Mouse (Mus musculus) liver, embryonic 15.5 days (tissue): ENCODE data around the gene Dgkd. TPM values are rescaled to one million over a fixed set of nuclear protein-coding genes. Genes with fewer than 3 reads are reported as not detected.
A peak's percentile ranks its signal among the peaks of the same experiment; 100 is the strongest.
"Not testable (repeated sequence)": the region's sequence is repeated elsewhere in the genome, so short reads cannot be mapped to it uniquely, and the experiment has no call there.

ENCODE experiments used
- ATAC-seq: fragments of 200-750 bp; cut with Nextera tagmentation; 2 replicates; pipeline ENCODE4 v1.8.0; 2017; ENCODE audit warnings: moderate number of reproducible peaks, mild to moderate bottlenecking, moderate library complexity; ENCODE audit not compliant: insufficient read depth
- H3K27ac ChIP-seq: fragments of 300-500 bp; sonication (generic); replicated peaks from 2 replicates; pipeline ENCODE4 v1.5.1; 2015; ENCODE audit warnings: mild to moderate bottlenecking, inconsistent platforms
- H3K27me3 ChIP-seq: fragments of 300-500 bp; sonication (generic); 2 replicates; pipeline ENCODE4 v1.6.1; 2015; ENCODE audit warnings: mild to moderate bottlenecking, inconsistent platforms
- H3K36me3 ChIP-seq: fragments of 300-500 bp; sonication (generic); replicated peaks from 2 replicates; pipeline ENCODE4 v1.6.1; 2015; ENCODE audit warnings: moderate library complexity, mild to moderate bottlenecking, inconsistent platforms
- H3K4me1 ChIP-seq: fragments of 300-500 bp; sonication (generic); replicated peaks from 2 replicates; pipeline ENCODE4 v1.6.1; 2015; ENCODE audit warnings: inconsistent platforms
- H3K4me2 ChIP-seq: fragments of 300-500 bp; sonication (generic); 2 replicates; pipeline ENCODE4 v1.6.1; 2015; ENCODE audit warnings: moderate library complexity, mild to moderate bottlenecking, inconsistent platforms
- H3K4me3 ChIP-seq: fragments of 300-500 bp; sonication (generic); replicated peaks from 2 replicates; pipeline ENCODE4 v1.5.1; 2015; ENCODE audit warnings: mild to moderate bottlenecking, inconsistent platforms
- H3K9ac ChIP-seq: fragments of 300-500 bp; sonication (generic); 2 replicates; pipeline ENCODE4 v1.6.1; 2015; ENCODE audit warnings: moderate library complexity, mild to moderate bottlenecking, inconsistent platforms
- H3K9me3 ChIP-seq: fragments of 300-500 bp; sonication (generic); replicated peaks from 2 replicates; pipeline ENCODE4 v1.6.1; 2016; ENCODE audit warnings: inconsistent platforms
- WGBS: fragments of 180-500 bp; shearing (Covaris S2); methylation state at CpG from one replicate; pipeline ENCODE4 v1.1.7; 2015; ENCODE audit warnings: mixed read lengths; ENCODE audit not compliant: insufficient replicate concordance; 5-methylcytosine and 5-hydroxymethylcytosine counted together
- polyA plus RNA-seq: library from polyadenylated mRNA; unstranded; fragments of >200 nt; fragmentation: Nextera tagmentation; extraction: Ambion mirVana; gene quantifications from 2 replicates; pipeline ENCODE4 v1.2.1, GENCODE M21; 2015

The Dgkd gene
- polyA plus RNA-seq, 1 experiment from 2014 or later: 9.8 TPM

DNA sequence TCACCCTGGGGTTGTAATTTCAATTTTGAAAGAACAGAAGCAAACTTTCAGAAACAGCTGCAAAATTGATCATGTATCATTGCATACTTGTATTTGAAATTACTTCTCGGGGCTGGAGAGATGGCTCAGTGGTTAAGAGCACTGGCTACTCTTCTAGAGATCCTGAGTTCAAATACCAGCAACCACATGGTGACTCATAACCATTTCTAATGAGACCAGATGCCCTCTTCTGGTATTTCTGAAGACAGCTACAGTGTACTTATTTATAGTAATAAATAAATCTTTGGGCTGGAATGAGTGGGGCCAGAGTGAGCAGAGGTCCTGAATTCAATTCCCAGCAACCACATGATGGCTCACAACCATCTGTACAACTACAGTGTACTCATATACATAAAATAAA lies 25.6 kb upstream of the Dgkd start:
- H3K9ac ChIP-seq, H3K36me3 ChIP-seq, H3K9me3 ChIP-seq, H3K27me3 ChIP-seq, H3K27ac ChIP-seq, H3K4me2 ChIP-seq, H3K4me3 ChIP-seq, ATAC-seq: not testable (repeated sequence)
- WGBS: 63% methylated on average over 1 of the region's 1 CpGs
- peaks cover 14% of the 10 kb centered on the region for H3K4me1 ChIP-seq

DNA sequence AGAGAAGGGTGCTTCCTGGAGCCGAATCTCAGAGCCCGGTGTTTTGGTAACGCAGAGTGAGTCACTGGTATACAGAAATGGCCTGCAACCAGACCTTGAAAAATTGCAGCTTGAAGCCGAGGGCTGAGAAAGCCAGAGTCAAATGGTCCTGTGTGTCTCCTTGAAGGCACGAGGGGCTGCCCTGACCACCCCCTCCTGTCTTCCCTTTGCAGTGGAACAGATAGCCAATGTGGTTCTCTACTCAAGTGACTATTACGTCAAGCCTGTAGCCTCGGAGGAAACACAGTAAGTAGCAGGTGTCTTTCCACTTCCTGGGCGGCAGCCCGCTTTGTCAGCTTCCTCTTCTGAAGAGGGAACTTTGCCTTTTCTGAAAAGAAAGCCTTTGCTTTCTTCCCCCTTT lies 24.9 kb upstream of the Dgkd start:
- H3K4me2 ChIP-seq: no peak overlapping the region
- no peak overlapping the region for H3K9ac ChIP-seq
- 24% methylated on average over 9 of the region's 9 CpGs for WGBS
- H3K27ac ChIP-seq: no peak overlapping the region; the same call in 1 of the 2 replicates
- no peak overlapping the region for H3K4me3 ChIP-seq
- H3K27me3 ChIP-seq: no peaks in the 10 kb centered on the region
- H3K9me3 ChIP-seq: no peaks in the 10 kb centered on the region
- peaks cover 14% of the 10 kb centered on the region for H3K4me1 ChIP-seq
- ATAC-seq: no peak
- no peaks in the 10 kb centered on the region for H3K36me3 ChIP-seq

DNA sequence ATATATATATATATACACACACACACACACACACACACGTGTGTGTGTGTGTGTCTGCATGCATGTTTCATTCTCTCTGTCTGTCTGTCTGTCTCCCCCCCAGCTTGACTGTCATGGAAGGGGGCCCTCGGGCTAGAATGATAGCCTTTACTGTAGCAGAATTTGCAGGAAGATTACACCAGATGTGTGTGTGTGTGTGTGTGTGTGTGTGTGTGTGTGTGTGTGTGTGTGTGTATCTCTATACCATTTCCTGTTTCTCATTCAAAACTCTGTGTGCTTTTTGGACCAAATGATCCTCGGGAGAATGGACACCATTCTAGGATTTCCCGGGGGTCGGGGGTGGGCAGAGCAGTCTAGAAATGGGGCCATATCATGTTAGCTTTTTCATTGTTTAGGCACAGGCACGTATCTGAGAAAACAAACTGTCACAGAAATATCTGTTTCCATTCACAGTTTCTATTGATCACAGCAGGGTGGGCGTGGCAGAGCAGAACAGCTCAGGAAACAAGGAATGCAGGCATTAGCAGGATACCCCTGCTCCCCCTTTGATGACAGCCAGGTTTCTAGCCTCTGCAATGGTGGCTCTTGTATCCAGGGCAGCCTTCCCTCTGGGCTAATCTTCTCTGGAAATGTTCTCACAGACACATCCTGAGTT lies 24.0 kb upstream of the Dgkd start:
- 28% methylated on average over 7 of the region's 7 CpGs for WGBS
- Histone ChIP-seq H3K27me3 (no peaks in the 10 kb centered on the region), H3K9me3 (no peaks in the 10 kb centered on the region), H3K9ac (no peak overlapping the region), H3K27ac (0 out of 2 replicates have a peak overlapping the region, but pooled peaks have one; percentile 53), H3K4me1 (peaks cover 14% of the 10 kb centered on the region), H3K4me2 (no peak overlapping the region), H3K36me3 (no peaks in the 10 kb centered on the region), H3K4me3 (no peak overlapping the region)
- no peak for ATAC-seq

DNA sequence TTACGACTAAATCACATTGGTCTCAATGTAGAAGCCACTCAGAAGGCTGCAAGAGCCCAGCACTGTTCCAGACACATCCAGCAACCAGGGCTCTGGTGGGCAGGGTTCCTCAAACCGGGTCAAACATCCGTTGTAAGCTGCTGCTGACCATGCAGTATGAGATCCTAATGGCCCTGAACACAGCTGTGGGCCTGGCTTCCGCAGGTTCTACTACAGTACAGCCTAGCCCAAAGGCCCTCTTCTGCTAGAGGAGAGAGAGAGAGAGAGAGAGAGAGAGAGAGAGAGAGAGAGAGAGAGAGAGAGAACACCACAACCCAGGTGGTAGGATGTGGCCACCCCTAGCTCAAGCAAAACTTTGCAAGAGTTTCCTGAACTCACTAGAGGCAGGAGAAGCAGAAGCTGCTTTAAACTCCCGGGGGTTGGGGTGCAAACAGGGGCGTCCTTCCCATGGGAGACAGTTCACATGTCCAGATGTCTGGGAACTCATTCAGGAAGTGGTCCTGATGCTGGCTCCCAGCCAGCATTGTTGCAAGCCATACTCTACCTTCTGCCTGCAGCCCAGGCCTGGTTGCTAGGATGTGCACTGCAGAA lies 23.4 kb upstream of the Dgkd start:
- no peaks in the 10 kb centered on the region for H3K27me3 ChIP-seq
- H3K4me2 ChIP-seq: no peak overlapping the region
- H3K9me3 ChIP-seq: no peaks in the 10 kb centered on the region
- no peak overlapping the region for H3K4me3 ChIP-seq
- H3K36me3 ChIP-seq: no peaks in the 10 kb centered on the region
- H3K4me1 ChIP-seq: peaks cover 14% of the 10 kb centered on the region
- WGBS: 31% methylated on average over 6 of the region's 6 CpGs
- peak; percentile 42; the same call in 1 of the 2 replicates for ATAC-seq
- 0 out of 2 replicates have a peak overlapping the region, but pooled peaks have one; percentile 53 for H3K27ac ChIP-seq
- no peak overlapping the region for H3K9ac ChIP-seq

DNA sequence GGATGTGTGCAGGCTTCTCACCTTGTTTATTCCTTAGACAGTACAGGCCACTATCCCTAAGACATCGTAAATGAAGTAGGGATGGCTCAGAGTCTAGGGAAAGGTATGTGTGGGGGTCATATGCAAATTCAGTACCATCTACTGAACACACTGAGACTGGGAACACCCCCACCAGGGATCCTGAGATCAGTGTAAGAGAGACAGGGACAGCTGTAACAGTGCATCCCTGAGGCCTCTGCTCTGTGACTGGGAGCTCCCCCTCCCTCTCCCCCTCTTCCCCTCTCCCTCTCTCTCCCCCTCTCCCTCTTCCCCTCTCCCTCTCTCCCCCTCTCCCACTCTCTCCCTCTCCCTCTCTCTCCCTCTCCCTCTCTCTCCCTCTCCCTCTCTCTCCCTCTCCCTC lies 16.6 kb upstream of the Dgkd start:
- WGBS: 58% methylated on average over 1 of the region's 1 CpGs
- ATAC-seq: no peak

DNA sequence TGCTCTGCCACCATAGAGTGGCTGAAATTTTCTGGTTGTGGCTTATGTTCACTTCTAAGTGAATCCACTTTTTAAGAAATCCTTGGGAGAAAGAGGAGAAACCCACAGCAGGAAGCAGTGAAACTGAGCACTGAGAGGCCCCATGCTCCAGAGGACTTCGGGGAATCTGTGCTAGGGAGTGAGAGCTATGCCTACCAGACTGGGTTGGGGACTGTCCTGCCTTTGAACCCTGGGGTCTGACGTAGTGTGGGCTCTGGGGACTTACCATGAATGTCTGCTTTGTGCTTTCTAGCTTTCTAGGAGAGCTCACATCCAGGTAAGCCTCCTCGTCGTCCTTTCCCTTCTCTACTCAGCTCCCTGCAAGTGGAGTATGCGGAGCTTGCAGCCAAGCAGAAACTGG lies 16.1 kb upstream of the Dgkd start:
- Histone ChIP-seq H3K9me3 (no peaks in the 10 kb centered on the region), H3K36me3 (no peaks in the 10 kb centered on the region), H3K27me3 (no peaks in the 10 kb centered on the region), H3K27ac (no peak overlapping the region), H3K4me3 (no peak overlapping the region), H3K9ac (no peak overlapping the region), H3K4me1 (no peaks in the 10 kb centered on the region), H3K4me2 (no peak overlapping the region)
- ATAC-seq: no peak
- WGBS: 60% methylated on average over 5 of the region's 5 CpGs

More for the DNA sequence above, 16.6 kb upstream of the Dgkd start:
- no peak overlapping the region for H3K9ac ChIP-seq
- H3K4me1 ChIP-seq: no peaks in the 10 kb centered on the region
- no peaks in the 10 kb centered on the region for H3K27me3 ChIP-seq
- no peak overlapping the region for H3K27ac ChIP-seq
- no peak overlapping the region for H3K4me2 ChIP-seq
- no peaks in the 10 kb centered on the region for H3K9me3 ChIP-seq
- H3K4me3 ChIP-seq: no peak overlapping the region
- H3K36me3 ChIP-seq: no peaks in the 10 kb centered on the region

DNA sequence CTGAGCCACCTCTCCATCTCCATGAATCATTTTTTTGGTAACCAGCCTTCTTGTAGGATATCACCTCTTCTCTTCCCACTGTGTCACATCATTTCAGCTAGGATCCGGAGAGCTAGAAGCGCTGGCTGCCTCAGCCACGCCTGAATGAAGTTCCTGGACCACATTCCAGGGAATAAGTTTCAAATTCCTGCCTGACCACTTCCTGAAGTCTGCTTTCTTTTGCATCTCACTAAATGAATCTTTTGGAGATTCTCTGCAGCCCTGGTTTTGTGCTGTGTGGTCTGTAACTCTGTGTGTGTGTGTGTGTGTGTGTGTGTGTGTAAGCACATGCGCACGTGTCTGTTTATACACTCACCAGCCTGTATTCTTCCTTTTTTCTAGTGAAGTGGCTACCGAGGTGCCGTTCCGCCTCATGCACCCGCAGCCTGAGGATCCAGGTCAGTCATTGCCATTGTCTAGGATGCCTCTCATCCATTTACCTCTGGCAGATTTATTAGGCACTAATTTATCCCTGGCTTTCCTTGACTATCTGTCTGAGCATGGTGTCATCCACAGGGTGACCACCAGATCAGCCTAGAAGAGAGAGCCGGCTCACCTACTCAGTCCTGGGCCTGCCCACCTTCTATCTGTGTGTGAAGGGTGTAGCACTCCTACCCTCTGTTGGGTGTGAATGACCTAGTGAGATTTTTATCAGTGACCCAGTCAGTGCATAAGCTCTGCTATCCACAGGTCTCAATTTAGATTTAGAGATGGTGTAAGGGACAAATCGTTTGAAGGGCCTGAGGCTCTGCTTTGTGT lies 12.5 kb upstream of the Dgkd start:
- WGBS: 67% methylated on average over 11 of the region's 11 CpGs
- Histone ChIP-seq H3K9ac (no peak overlapping the region), H3K4me3 (no peak overlapping the region), H3K4me2 (no peak overlapping the region), H3K9me3 (no peaks in the 10 kb centered on the region), H3K27me3 (no peaks in the 10 kb centered on the region), H3K27ac (no peak overlapping the region), H3K36me3 (no peaks in the 10 kb centered on the region), H3K4me1 (no peaks in the 10 kb centered on the region)
- ATAC-seq: no peak

DNA sequence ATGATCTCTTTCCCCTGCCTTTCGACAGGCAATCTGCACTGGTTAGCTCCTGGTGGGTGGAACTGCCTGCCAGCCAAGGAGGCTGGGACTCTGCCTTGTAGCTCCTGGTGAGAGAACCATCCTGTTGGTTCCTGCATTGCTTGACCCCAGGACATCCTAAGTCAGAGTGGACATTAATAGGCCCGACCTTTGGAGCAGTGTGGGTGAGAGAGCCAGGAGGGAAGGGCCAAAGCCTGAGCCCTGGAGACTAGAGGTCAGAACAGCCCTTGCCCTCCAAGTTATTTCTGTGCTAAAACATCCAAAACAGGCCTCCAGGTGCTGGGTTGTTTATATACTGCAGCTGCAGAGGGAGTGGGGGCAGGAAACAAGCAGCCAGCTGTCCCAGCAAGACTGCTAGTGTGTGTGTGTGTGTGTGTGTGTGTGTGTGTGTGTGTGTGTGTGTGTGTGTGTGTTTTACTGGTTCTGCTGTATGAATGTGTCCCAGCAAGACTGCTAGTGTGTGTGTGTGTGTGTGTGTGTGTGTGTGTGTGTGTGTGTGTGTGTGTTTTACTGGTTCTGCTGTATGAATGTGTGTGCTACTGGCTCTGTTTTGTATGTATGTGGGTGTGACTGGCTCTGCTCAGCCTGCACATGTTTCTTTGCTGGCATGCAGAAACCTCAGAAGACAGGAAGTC lies 6.1 kb upstream of the Dgkd start:
- Histone ChIP-seq H3K9ac (no peak overlapping the region), H3K27me3 (no peaks in the 10 kb centered on the region), H3K4me2 (no peak overlapping the region), H3K36me3 (no peaks in the 10 kb centered on the region), H3K9me3 (no peaks in the 10 kb centered on the region), H3K4me3 (no peak overlapping the region), H3K27ac (0 out of 2 replicates have a peak overlapping the region, but pooled peaks have one; percentile 10), H3K4me1 (peaks cover 23% of the 10 kb centered on the region)
- ATAC-seq: peak; percentile 68
- 17% methylated on average over 2 of the region's 2 CpGs for WGBS

DNA sequence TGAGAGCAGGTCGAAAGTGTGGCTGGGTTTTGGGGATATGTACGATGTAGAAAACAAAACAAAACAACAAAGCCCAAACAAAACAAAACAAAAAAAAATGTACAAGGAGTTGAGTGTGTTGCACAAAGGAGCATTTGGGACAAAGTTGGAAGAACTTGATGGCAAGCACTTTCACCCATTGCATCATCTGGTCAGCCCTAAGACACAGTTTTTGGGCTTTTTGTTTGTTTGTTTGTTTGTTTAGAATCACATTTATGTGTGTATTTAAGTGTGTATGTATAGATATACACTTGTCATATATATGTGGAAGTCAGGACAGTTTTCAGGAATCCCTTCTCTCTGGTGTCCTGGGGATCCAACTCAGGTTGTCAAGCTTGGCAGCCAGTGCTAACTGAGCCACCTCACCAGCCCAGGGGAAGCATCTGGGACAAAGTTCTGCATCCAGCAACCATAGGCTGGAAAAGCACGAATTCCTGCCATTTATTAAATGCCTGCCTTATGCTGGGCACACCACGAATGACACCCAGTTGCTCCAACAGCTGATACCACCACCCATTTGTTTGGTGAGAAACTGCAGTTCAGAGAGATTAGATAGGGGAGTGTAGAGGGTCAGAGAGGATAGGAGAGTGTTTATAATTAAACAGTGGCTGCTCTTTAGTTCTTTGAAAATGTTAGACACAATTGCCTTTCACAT lies 5.5 kb upstream of the Dgkd start:
- H3K9me3 ChIP-seq: no peaks in the 10 kb centered on the region
- H3K4me1 ChIP-seq: peaks cover 30% of the 10 kb centered on the region
- H3K4me2 ChIP-seq: no peak overlapping the region
- no peaks in the 10 kb centered on the region for H3K27me3 ChIP-seq
- H3K36me3 ChIP-seq: no peaks in the 10 kb centered on the region
- 11% methylated on average over 4 of the region's 4 CpGs for WGBS
- peak overlapping the region; percentile 10; the same call in 1 of the 2 replicates for H3K27ac ChIP-seq
- ATAC-seq: no peak
- no peak overlapping the region for H3K4me3 ChIP-seq
- H3K9ac ChIP-seq: no peak overlapping the region

DNA sequence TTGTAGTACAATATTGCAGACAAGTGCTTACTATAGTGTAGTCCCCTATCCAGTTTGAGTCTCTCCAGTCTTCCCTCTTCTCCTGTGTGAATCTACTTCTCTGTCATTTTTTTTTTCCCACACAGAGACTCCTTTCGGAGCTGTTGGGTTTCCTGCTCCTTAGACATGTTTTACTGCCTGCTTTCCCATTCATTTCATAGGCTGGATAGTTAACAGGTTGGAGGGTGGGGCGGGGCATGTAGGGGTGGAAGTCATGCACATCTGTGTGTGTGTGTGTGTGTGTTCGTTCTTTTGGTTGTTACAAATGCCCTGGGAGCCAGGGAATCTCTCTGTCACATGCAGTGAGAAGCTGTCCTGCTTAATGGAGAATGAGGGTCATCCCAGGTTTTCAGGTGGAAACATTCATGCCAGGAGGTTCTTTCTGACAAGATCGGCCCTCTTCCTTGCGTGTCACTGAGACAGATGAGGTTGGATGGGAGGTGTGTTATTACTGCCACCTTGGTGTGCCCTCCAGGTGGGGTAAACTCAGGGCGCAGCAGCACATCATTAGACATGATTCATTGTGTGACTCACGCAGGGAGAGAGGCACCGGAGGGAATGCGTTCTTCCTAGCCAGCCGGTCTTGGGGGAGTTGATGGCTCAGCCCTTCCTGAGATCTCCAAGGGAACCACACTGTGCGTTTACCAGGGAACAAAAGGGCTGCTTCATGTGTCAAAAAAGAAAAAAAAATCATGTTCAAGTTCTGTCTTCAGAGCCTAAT lies 4.7 kb upstream of the Dgkd start:
- peaks cover 36% of the 10 kb centered on the region for H3K4me1 ChIP-seq
- H3K36me3 ChIP-seq: no peaks in the 10 kb centered on the region
- no peaks in the 10 kb centered on the region for H3K27me3 ChIP-seq
- H3K27ac ChIP-seq: no peak overlapping the region
- ATAC-seq: no peak
- 68% methylated on average over 11 of the region's 11 CpGs for WGBS
- no peak overlapping the region for H3K4me2 ChIP-seq
- no peaks in the 10 kb centered on the region for H3K9me3 ChIP-seq
- no peak overlapping the region for H3K9ac ChIP-seq
- H3K4me3 ChIP-seq: no peak overlapping the region
